Mouse (Mus musculus): ENCODE measurements around the gene Lrrc10b.

DNA sequence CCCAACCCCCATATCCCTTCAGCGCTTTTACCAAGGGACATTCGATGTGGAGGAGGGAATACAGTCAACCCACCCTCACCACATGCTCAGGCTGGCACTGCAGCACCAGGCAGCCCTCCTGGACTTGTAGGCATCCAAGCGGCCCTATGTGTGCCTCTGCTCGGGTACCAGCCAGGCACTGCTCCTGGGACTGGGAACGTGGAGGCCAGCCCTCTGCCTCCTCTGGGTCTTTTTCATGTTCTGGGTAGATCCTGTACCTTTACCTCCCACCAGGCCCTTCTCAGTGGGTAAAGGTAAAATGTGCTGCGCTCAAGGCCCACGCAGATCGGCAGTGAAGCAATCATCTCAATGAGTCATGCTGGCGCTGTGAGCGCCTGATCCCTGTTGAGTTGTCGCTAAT lies 2.6 kb upstream of the Lrrc10b start:
- TF ChIP-seq CTCF (IDR thresholded peaks at IDR 0.05): no peak
- TF ChIP-seq EP300 (IDR thresholded peaks at IDR 0.05): no peak

All from lung, postnatal 0 days (tissue).